Comparison of ENCODE assay signal across 22 mouse cellular contexts in the genomic region with DNA sequence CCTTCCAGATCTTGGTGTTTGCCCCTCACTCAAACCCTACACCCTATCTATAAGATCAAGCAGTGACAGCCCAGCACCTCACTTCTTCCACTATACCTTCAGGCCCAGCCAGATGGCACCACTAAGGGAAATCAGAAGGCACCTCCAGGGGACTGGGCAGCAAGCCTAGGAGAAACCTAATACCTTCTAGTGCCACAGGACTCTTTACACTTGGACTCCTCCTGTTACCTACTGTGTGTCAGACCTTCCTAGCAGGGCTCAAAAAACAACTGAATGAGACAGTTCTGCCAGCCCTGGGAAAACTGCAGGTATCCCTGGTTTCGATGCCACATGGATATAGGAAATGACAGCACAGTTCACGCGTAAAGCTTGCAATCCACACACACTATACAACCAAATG. TPM values are rescaled to one million over a fixed set of nuclear protein-coding genes. Genes with fewer than 3 reads are reported as not detected.
DNase-seq lines count a peak whose midpoint lies in the region; ATAC-seq and TF ChIP-seq lines count a peak whose summit lies in the region.
"Had no signal": no experiment of that assay in that cellular context is flagged by ENCODE, and none has a peak within 500 bp of the region (broad histone marks: within the 10 kb centered on the region; RNA-seq: fewer than 3 reads in every experiment).

No protein-coding gene starts in this region.

- no peak overlapping the region for H3K4me2 ChIP-seq in kidney, embryonic 15.5 days
- H3K4me2 ChIP-seq in forebrain, postnatal 0 days (ENCODE audit: low read depth) = no peak overlapping the region
- H3K4me2 ChIP-seq: embryonic facial prominence, embryonic 15.5 days; heart, embryonic 12.5 days; hindbrain, embryonic 13.5 days; limb, embryonic 12.5 days; liver, embryonic 12.5 days; lung, embryonic 15.5 days; neural tube, embryonic 13.5 days; stomach, embryonic 15.5 days had no signal

- no peak for DNase-seq in kidney, adult 11 months
- DNase-seq in brain, adult 2 months (ENCODE audit: low read depth, low spot score) = peak; percentile 95
- peak; percentile 81 for DNase-seq in cerebellum, adult 11 months
- DNase-seq in cerebellum, postnatal 10 days = peak; percentile 87 to 94
- no peak for DNase-seq in forebrain, postnatal 0 days
- no peak for DNase-seq in layer of hippocampus, adult 8-10 months (ENCODE audit: low spot score in 2 of 2)
- DNase-seq: heart, postnatal 14 days; kidney, postnatal 10 days; lung, postnatal 4 days; right cerebral cortex, postnatal 25 days; thymus, adult 18-20 months had no signal

- H3K4me1 ChIP-seq in kidney, embryonic 15.5 days = peaks cover 64% of the 10 kb centered on the region
- H3K4me1 ChIP-seq in forebrain, postnatal 0 days (ENCODE audit: insufficient read depth) = no peaks in the 10 kb centered on the region
- H3K4me1 ChIP-seq: heart, embryonic 12.5 days; limb, embryonic 12.5 days; stomach, embryonic 15.5 days had no signal

- H3K36me3 ChIP-seq in kidney, embryonic 15.5 days = no peaks in the 10 kb centered on the region
- H3K36me3 ChIP-seq in forebrain, postnatal 0 days (ENCODE audit: insufficient read depth) = no peaks in the 10 kb centered on the region
- H3K36me3 ChIP-seq: embryonic facial prominence, embryonic 15.5 days; heart, embryonic 12.5 days; hindbrain, embryonic 13.5 days; limb, embryonic 12.5 days; liver, embryonic 12.5 days; lung, embryonic 15.5 days; neural tube, embryonic 13.5 days; stomach, embryonic 15.5 days had no signal

- H3K27ac ChIP-seq in kidney, embryonic 15.5 days = peak overlapping the region; percentile 33; the same call in 1 of the 2 replicates
- H3K27ac ChIP-seq in forebrain, postnatal 0 days (ENCODE audit: low read depth, low read length) = no peak overlapping the region
- H3K27ac ChIP-seq: embryonic facial prominence, embryonic 15.5 days; hindbrain, embryonic 13.5 days; limb, embryonic 12.5 days; liver, embryonic 12.5 days; lung, embryonic 15.5 days; neural tube, embryonic 13.5 days; stomach, embryonic 15.5 days had no signal

- TF ChIP-seq CTCF in forebrain, postnatal 0 days (IDR thresholded peaks at IDR 0.05; ENCODE audit: low read depth) = no peak

- no peaks in the 10 kb centered on the region for H3K27me3 ChIP-seq in kidney, embryonic 15.5 days
- no peaks in the 10 kb centered on the region for H3K27me3 ChIP-seq in forebrain, postnatal 0 days (ENCODE audit: insufficient read depth, low read length)
- H3K27me3 ChIP-seq: embryonic facial prominence, embryonic 15.5 days; heart, embryonic 12.5 days; hindbrain, embryonic 13.5 days; limb, embryonic 12.5 days; liver, embryonic 12.5 days; lung, embryonic 15.5 days; neural tube, embryonic 13.5 days; stomach, embryonic 15.5 days had no signal

- no peak overlapping the region for H3K4me3 ChIP-seq in kidney, embryonic 15.5 days (replicated peaks)
- no peak overlapping the region for H3K4me3 ChIP-seq in forebrain, postnatal 0 days (ENCODE audit: low read depth, low read length)
- H3K4me3 ChIP-seq: embryonic facial prominence, embryonic 15.5 days; heart, embryonic 12.5 days; hindbrain, embryonic 13.5 days; limb, embryonic 12.5 days; liver, embryonic 12.5 days; lung, embryonic 15.5 days; neural tube, embryonic 13.5 days; stomach, embryonic 15.5 days had no signal

- H3K9me3 ChIP-seq in kidney, embryonic 15.5 days (replicated peaks) = no peaks in the 10 kb centered on the region
- no peaks in the 10 kb centered on the region for H3K9me3 ChIP-seq in forebrain, postnatal 0 days (ENCODE audit: low read length)
- H3K9me3 ChIP-seq: embryonic facial prominence, embryonic 15.5 days; heart, embryonic 12.5 days; hindbrain, embryonic 13.5 days; limb, embryonic 12.5 days; liver, embryonic 12.5 days; lung, embryonic 15.5 days; neural tube, embryonic 13.5 days; stomach, embryonic 15.5 days had no signal

- 87% methylated on average over 3 of the region's 3 CpGs for WGBS in kidney, embryonic 15.5 days
- 91% methylated on average over 3 of the region's 3 CpGs for WGBS in forebrain, postnatal 0 days

- ATAC-seq in kidney, embryonic 15.5 days (replicated peaks; ENCODE audit: low FRiP score) = no peak
- ATAC-seq in forebrain, postnatal 0 days = no peak
- no peak for ATAC-seq in erythroblast, adult 5-6 weeks (replicated peaks; ENCODE audit: low FRiP score, poor library complexity, severe bottlenecking)
- ATAC-seq: intestine, embryonic 16.5 days; liver, embryonic 12.5 days had no signal

- H3K9ac ChIP-seq in kidney, embryonic 15.5 days = no peak overlapping the region
- no peak overlapping the region for H3K9ac ChIP-seq in forebrain, postnatal 0 days
- H3K9ac ChIP-seq: embryonic facial prominence, embryonic 15.5 days; heart, embryonic 12.5 days; hindbrain, embryonic 13.5 days; limb, embryonic 12.5 days; liver, embryonic 12.5 days; lung, embryonic 15.5 days; neural tube, embryonic 13.5 days; stomach, embryonic 15.5 days had no signal

RNA-seq across cellular contexts. Expression of a gene that starts 36.5 kb away (rescaled TPM):
- polyA plus RNA-seq in kidney, embryonic 15.5 days (2015; fragmentation: Nextera tagmentation; extraction: Ambion mirVana) = 6.5 and 7.1 TPM in 2 replicates
- 29.9 and 34.0 TPM in 2 replicates for total RNA-seq in forebrain, postnatal 0 days (2014; rRNA removed)
- 2.5 and 3.9 TPM in 2 replicates for polyA plus RNA-seq in forebrain, postnatal 0 days (2015; fragmentation: Nextera tagmentation; extraction: Ambion mirVana)
- total RNA-seq in erythroblast, adult 5-6 weeks (2015; ENCODE audit: low replicate concordance) = 9.2 and 21.1 TPM in 2 replicates
- total RNA-seq in erythroblast, adult 5-6 weeks (2017; ENCODE audit: low replicate concordance) = 11.3 and 18.7 TPM in 2 replicates
- total RNA-seq in layer of hippocampus, adult 8-10 months (2022) = 100 to 1,000 TPM; 108 to 115 (median 111) TPM

Comparison
In these comparisons a context has a peak if more than half of its experiments do, and no peak if none do; other contexts are left out.
1. DNase-seq: peak in brain, adult 2 months (single experiment), cerebellum, adult 11 months (single experiment) and cerebellum, postnatal 10 days (2 of 2); none in kidney, adult 11 months (single experiment), forebrain, postnatal 0 days (single experiment) and layer of hippocampus, adult 8-10 months (0 of 2).